Mouse (Mus musculus) neural tube, embryonic 15.5 days (tissue): ENCODE measurements around the gene Slc7a12. TPM values are rescaled to one million over a fixed set of nuclear protein-coding genes. Genes with fewer than 3 reads are reported as not detected.

Experiments
- ATAC-seq: fragments of 200-750 bp; cut with Nextera tagmentation; 2 replicates; pipeline ENCODE4 v1.8.0; 2017; ENCODE audit warnings: mild to moderate bottlenecking, moderate TSS enrichment, moderate library complexity; ENCODE audit not compliant: low FRiP score
- H3K27ac ChIP-seq: fragments of 300-500 bp; sonication (generic); replicated peaks from 2 replicates; pipeline ENCODE4 v1.5.1; 2015; ENCODE audit warnings: mild to moderate bottlenecking, inconsistent platforms
- H3K27me3 ChIP-seq: fragments of 300-500 bp; sonication (generic); replicated peaks from 2 replicates; pipeline ENCODE4 v1.6.1; 2015; ENCODE audit warnings: inconsistent platforms
- H3K36me3 ChIP-seq: fragments of 300-500 bp; sonication (generic); 2 replicates; pipeline ENCODE4 v1.6.1; 2015; ENCODE audit warnings: inconsistent platforms
- H3K4me1 ChIP-seq: fragments of 300-500 bp; sonication (generic); 2 replicates; pipeline ENCODE4 v1.6.1; 2015; ENCODE audit warnings: inconsistent platforms
- H3K4me2 ChIP-seq: fragments of 300-500 bp; sonication (generic); 2 replicates; pipeline ENCODE4 v1.6.1; 2015; ENCODE audit warnings: inconsistent platforms, mild to moderate bottlenecking, moderate library complexity
- H3K4me3 ChIP-seq: fragments of 300-500 bp; sonication (generic); replicated peaks from 2 replicates; pipeline ENCODE4 v1.5.1; 2015; ENCODE audit warnings: mild to moderate bottlenecking, inconsistent platforms
- H3K9ac ChIP-seq: fragments of 300-500 bp; sonication (generic); replicated peaks from 2 replicates; pipeline ENCODE4 v1.6.1; 2015; ENCODE audit warnings: mild to moderate bottlenecking, inconsistent platforms
- H3K9me3 ChIP-seq: fragments of 300-500 bp; sonication (generic); replicated peaks from 2 replicates; pipeline ENCODE4 v1.6.1; 2016; ENCODE audit warnings: inconsistent platforms
- WGBS: fragments of 180-500 bp; shearing (Covaris S2); methylation state at CpG from one replicate; pipeline ENCODE4 v1.1.7; 2015; ENCODE audit warnings: mixed read lengths; 5-methylcytosine and 5-hydroxymethylcytosine counted together
- polyA plus RNA-seq: library from polyadenylated mRNA; unstranded; fragments of >200 nt; fragmentation: Nextera tagmentation; extraction: Ambion mirVana; gene quantifications from 2 replicates; pipeline ENCODE4 v1.2.1, GENCODE M21; 2015

The Slc7a12 gene
- not detected in 2 replicates for polyA plus RNA-seq

DNA sequence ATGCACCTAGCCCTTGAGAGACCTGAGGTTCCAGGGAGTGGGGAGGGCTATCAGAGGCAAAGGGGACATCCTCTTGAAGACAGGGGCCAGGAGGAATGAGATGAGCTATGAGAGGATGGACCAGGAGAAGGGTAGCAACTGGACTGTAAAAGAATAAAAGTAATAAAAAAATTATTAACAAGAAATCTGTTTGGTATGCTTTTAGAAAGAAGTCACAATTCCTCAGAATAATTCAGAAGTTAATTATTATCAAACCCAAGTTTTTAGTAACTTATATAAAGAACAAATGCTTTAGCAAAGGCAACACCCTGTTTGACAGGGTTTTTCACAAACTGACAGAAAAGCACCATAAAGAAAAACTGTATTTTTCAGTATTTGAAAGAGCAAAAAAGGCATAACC is at the start of gene Slc7a12:
Slc7a12 (plus strand) TSS at position 301 of the 400 bp plus-strand sequence.
- Histone ChIP-seq H3K9ac (no peak within 1 kb of the TSS), H3K4me2 (no peak within 1 kb of the TSS), H3K9me3 (no peaks in the 10 kb centered on the region), H3K4me3 (no peak within 1 kb of the TSS), H3K27me3 (no peaks in the 10 kb centered on the region), H3K36me3 (no peaks in the 10 kb centered on the region), H3K4me1 (no peaks in the 10 kb centered on the region), H3K27ac (no peak within 1 kb of the TSS)
- no peak for ATAC-seq

DNA sequence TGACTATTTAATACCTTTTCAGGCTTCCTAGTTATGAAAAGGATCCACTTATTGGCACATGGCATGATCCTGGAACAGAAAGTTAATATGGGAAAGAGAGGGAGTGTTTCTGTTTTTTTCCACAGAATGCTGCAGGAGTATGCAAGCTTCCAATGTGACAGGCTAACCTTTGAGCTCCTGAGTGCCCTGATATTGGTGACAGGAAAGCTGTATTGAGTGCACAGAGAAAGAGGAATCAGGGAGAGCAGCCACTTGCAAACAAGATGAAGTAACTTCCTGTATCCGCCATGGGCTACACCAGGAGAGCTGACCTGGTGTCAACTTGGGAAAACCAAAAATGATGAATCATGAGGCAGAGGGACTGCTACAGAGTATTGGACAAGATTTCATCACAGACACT is 48.1 kb upstream of the Slc7a12 start:
- Histone ChIP-seq H3K27me3 (no peaks in the 10 kb centered on the region), H3K36me3 (no peaks in the 10 kb centered on the region), H3K4me2 (no peak overlapping the region), H3K9ac (no peak overlapping the region), H3K4me1 (no peaks in the 10 kb centered on the region), H3K9me3 (no peaks in the 10 kb centered on the region), H3K27ac (no peak overlapping the region), H3K4me3 (no peak overlapping the region)
- no peak for ATAC-seq
- 89% methylated on average over 1 of the region's 1 CpGs for WGBS

DNA sequence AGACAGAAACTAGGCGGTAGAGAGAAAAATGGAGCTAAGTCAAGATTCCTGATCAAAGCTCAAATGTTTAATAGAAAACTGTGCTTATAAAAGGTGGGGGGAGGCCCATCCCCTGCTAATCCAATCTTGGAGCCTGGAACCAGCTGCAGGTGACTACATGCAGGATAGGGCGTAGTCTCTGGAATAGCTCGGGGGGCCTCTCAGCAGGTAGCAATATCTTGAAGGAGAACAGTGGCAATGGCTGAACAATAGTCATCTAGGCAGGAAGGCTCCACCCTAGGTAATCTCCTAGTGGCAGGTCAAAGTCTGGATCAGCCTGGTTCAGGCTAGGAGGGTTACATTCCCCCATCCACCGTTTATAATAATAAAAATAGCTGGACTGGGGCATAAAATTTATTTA is 34.5 kb upstream of the Slc7a12 start:
- H3K4me1 ChIP-seq, result no peaks in the 10 kb centered on the region
- no peaks in the 10 kb centered on the region for H3K27me3 ChIP-seq
- ATAC-seq, result no peak
- H3K9me3 ChIP-seq, result no peaks in the 10 kb centered on the region
- H3K4me3 ChIP-seq, result no peak overlapping the region
- H3K36me3 ChIP-seq, result no peaks in the 10 kb centered on the region
- WGBS, result 94% methylated on average over 4 of the region's 4 CpGs
- no peak overlapping the region for H3K4me2 ChIP-seq
- H3K9ac ChIP-seq, result no peak overlapping the region
- H3K27ac ChIP-seq, result no peak overlapping the region

DNA sequence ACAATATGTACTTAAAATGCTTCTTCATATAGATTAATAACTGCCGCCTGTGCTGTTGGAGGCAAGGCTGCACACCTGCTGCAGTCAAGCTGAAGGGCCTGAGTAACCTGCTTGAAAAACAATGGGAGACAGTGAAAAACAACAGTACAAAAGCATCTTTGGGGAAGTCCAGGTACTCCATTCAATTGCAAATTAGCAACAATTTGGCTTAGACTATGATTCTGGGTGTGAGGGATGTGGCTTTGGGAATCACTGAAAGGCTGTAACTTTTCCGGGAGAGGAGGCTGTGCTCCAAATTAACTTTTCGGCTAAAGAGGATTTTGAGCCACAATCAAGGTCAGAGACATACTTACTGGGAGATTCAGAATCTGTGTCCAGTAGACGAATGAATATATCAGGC is 33.8 kb upstream of the Slc7a12 start:
- Histone ChIP-seq H3K27me3 (no peaks in the 10 kb centered on the region), H3K36me3 (no peaks in the 10 kb centered on the region), H3K9me3 (no peaks in the 10 kb centered on the region), H3K27ac (no peak overlapping the region), H3K4me2 (no peak overlapping the region), H3K4me1 (no peaks in the 10 kb centered on the region), H3K4me3 (no peak overlapping the region), H3K9ac (no peak overlapping the region)
- WGBS, result 97% methylated on average over 4 of the region's 4 CpGs
- ATAC-seq, result no peak

Other genes starting within 250 kb of the Slc7a12 start
- 359 and 400 TPM in 2 replicates for gene 1810022K09Rik, start 130.6 kb downstream of the Slc7a12 start, polyA plus RNA-seq
- 1.1 and 1.8 TPM in 2 replicates for gene Car13, start 161.0 kb downstream of the Slc7a12 start, polyA plus RNA-seq